Mouse (Mus musculus): ENCODE measurements at regions not wholly inside any gene's neighbourhood (a gene's known extent, or its start where the extent isn't known, plus 50 kb on each side); places are given as distances from the start of the nearest gene placed in this dataset.

GRCm38 (mm10) chr6:148719062-148719461, 112.2 kb downstream of the Ipo8 start:
- CTCF ChIA-PET, result no interaction called here
- POLR2A ChIA-PET, result no interaction called here

- ChIA-PET POLR2A (interaction anchor here in 1 of 4 experiments (1.1 kb wide), 1 partner anchor 116 kb away, joined by 3 read pairs; no protein-coding TSS in a partner anchor), CTCF (no interaction called here)
Measured at GRCm38 (mm10) chr6:148710406-148710805, 120.9 kb downstream of the Ipo8 start.

GRCm38 (mm10) chr6:148708389-148708788, 122.9 kb downstream of the Ipo8 start:
- POLR2A ChIA-PET, result no interaction called here

GRCm38 (mm10) chr6:148705711-148706110, 125.6 kb downstream of the Ipo8 start:
- ChIA-PET CTCF (interaction anchor here in 1 of 4 experiments (0.8 kb wide), 1 partner anchor 209 kb away, joined by 3 read pairs; no protein-coding TSS in a partner anchor), POLR2A (interaction anchor here in 1 of 4 experiments (0.7 to 0.8 kb wide), 2 partner anchors 356 to 515 kb away, joined by 3 read pairs; no protein-coding TSS in a partner anchor)

More at GRCm38 (mm10) chr6:148708389-148708788, 122.9 kb downstream of the Ipo8 start:
- CTCF ChIA-PET, result no interaction called here

GRCm38 (mm10) chr6:148693329-148693728, 137.9 kb downstream of the Ipo8 start:
- POLR2A ChIA-PET, result interaction anchor here in 1 of 4 experiments (1.4 kb wide), 1 partner anchor 13 kb away, joined by 3 read pairs; no protein-coding TSS in a partner anchor
- CTCF ChIA-PET, result interaction anchor here in 1 of 4 experiments (0.8 kb wide), 1 partner anchor 9 kb away, joined by 3 read pairs; no protein-coding TSS in a partner anchor

GRCm38 (mm10) chr6:148687770-148688169, 143.5 kb downstream of the Ipo8 start:
- ChIA-PET CTCF (interaction anchor here in 2 of 4 experiments (0.5 to 1.2 kb wide), 2 partner anchors 148 to 275 kb away, joined by 3 to 4 read pairs; no protein-coding TSS in a partner anchor), POLR2A (no interaction called here)

- POLR2A ChIA-PET, result no interaction called here
- CTCF ChIA-PET, result no interaction called here
Measured at GRCm38 (mm10) chr6:148660152-148660551, 171.1 kb downstream of the Ipo8 start.

GRCm38 (mm10) chr6:148653216-148653615, 178.1 kb downstream of the Ipo8 start:
- CTCF ChIA-PET, result no interaction called here
- POLR2A ChIA-PET, result interaction anchor here in 2 of 4 experiments (0.5 to 0.6 kb wide), 3 partner anchors 41 to 308 kb away, joined by 3 to 4 read pairs (median 3); no protein-coding TSS in a partner anchor

GRCm38 (mm10) chr6:148652434-148652833, 178.8 kb downstream of the Ipo8 start:
- POLR2A ChIA-PET, result interaction anchor here in 1 of 4 experiments (0.6 kb wide), 1 partner anchor 138 kb away, joined by 3 read pairs; no protein-coding TSS in a partner anchor
- CTCF ChIA-PET, result interaction anchor here in 1 of 4 experiments (0.6 kb wide), 1 partner anchor 404 kb away, joined by 3 read pairs; no protein-coding TSS in a partner anchor

- POLR2A ChIA-PET, result no interaction called here
- CTCF ChIA-PET, result no interaction called here
Measured at GRCm38 (mm10) chr6:148647423-148648390, 183.6 kb downstream of the Ipo8 start.

GRCm38 (mm10) chr6:148640595-148640994, 190.7 kb downstream of the Ipo8 start:
- CTCF ChIA-PET, result no interaction called here
- POLR2A ChIA-PET, result no interaction called here

GRCm38 (mm10) chr6:148634148-148634547, 190.0 kb upstream of the Tmtc1 start:
- POLR2A ChIA-PET, result no interaction called here
- CTCF ChIA-PET, result no interaction called here

- POLR2A ChIA-PET, result no interaction called here
- CTCF ChIA-PET, result no interaction called here
Measured at GRCm38 (mm10) chr6:148627090-148627605, 183.0 kb upstream of the Tmtc1 start.

GRCm38 (mm10) chr6:148623119-148623770, 179.1 kb upstream of the Tmtc1 start:
- ChIA-PET CTCF (interaction anchor here in 1 of 4 experiments (0.6 kb wide), 1 partner anchor 24 kb away, joined by 3 read pairs; no protein-coding TSS in a partner anchor), POLR2A (interaction anchor here in 1 of 4 experiments (0.7 kb wide), 1 partner anchor 619 kb away, joined by 3 read pairs; no protein-coding TSS in a partner anchor)

GRCm38 (mm10) chr6:148620034-148620433, 175.8 kb upstream of the Tmtc1 start:
- ChIA-PET CTCF (no interaction called here), POLR2A (no interaction called here)

- ChIA-PET POLR2A (interaction anchor here in 1 of 4 experiments (0.7 kb wide), 1 partner anchor 22 kb away, joined by 3 read pairs; no protein-coding TSS in a partner anchor), CTCF (interaction anchor here in 2 of 4 experiments (0.6 kb wide), 2 partner anchors 103 to 531 kb away, joined by 3 to 4 read pairs; no protein-coding TSS in a partner anchor)
Measured at GRCm38 (mm10) chr6:148615931-148616330, 171.7 kb upstream of the Tmtc1 start.

GRCm38 (mm10) chr6:148615442-148615841, 171.3 kb upstream of the Tmtc1 start:
- CTCF ChIA-PET, result no interaction called here
- POLR2A ChIA-PET, result interaction anchor here in 1 of 4 experiments (0.7 kb wide), 1 partner anchor 23 kb away, joined by 3 read pairs; no protein-coding TSS in a partner anchor

GRCm38 (mm10) chr6:148608881-148609280, 164.7 kb upstream of the Tmtc1 start:
- ChIA-PET CTCF (no interaction called here), POLR2A (no interaction called here)

- POLR2A ChIA-PET, result no interaction called here
- CTCF ChIA-PET, result no interaction called here
Measured at GRCm38 (mm10) chr6:148605226-148605625, 161.0 kb upstream of the Tmtc1 start.
